Comparison of ENCODE assay signal across 7 mouse cellular contexts in genomic region chr8:79488861-79489260, GRCm38 (mm10).
DNase-seq lines count a peak whose midpoint lies in the region; ATAC-seq lines count a peak whose summit lies in the region.

No protein-coding gene starts in this region.

- H3K27me3 ChIP-seq in kidney, embryonic 14.5 days (ENCODE audit: control insufficient read depth, insufficient read depth, low read length), result no peaks in the 10 kb centered on the region

- H3K4me2 ChIP-seq in kidney, embryonic 14.5 days (replicated peaks; ENCODE audit: low read depth, low read length), result no peak overlapping the region

- no peaks in the 10 kb centered on the region for H3K9me3 ChIP-seq in kidney, embryonic 14.5 days (ENCODE audit: control insufficient read depth, low read length)

- 81% methylated on average over 2 of the region's 2 CpGs for WGBS in kidney, embryonic 14.5 days

- no peaks in the 10 kb centered on the region for H3K36me3 ChIP-seq in kidney, embryonic 14.5 days (ENCODE audit: control insufficient read depth, insufficient read depth, low read length)

- no peak overlapping the region for H3K9ac ChIP-seq in kidney, embryonic 14.5 days (ENCODE audit: low read depth, low read length)

- peak; percentile 12 for DNase-seq in kidney, adult 11 months
- DNase-seq in 3T3-L1 (ENCODE audit: low read depth, low spot score) (peak; percentile 22), 416B (ENCODE audit: low read depth) (peak; percentile 59)
- peak; percentile 32 for DNase-seq in induced T-regulatory cell, adult 2 months (ENCODE audit: low read depth)
- peak; percentile 25 to 37 for DNase-seq in thymus, postnatal 36 days
- DNase-seq in spleen, postnatal 4 days (ENCODE audit: low spot score in 2 of 2), result no peak

- H3K4me3 ChIP-seq in kidney, embryonic 14.5 days (ENCODE audit: low read length), result no peak overlapping the region

- no peak for ATAC-seq in kidney, embryonic 14.5 days (ENCODE audit: low FRiP score, low TSS enrichment)

- no peak overlapping the region for H3K27ac ChIP-seq in kidney, embryonic 14.5 days (ENCODE audit: low read depth, low read length)

- no peaks in the 10 kb centered on the region for H3K4me1 ChIP-seq in kidney, embryonic 14.5 days (ENCODE audit: control insufficient read depth, insufficient read depth, low read length)

Comparison
In these comparisons a context has a peak if more than half of its experiments do, and no peak if none do; other contexts are left out.
1. DNase-seq: peak in kidney, adult 11 months (single experiment), 3T3-L1 (single experiment), 416B (single experiment), induced T-regulatory cell, adult 2 months (single experiment) and thymus, postnatal 36 days (2 of 2); none in spleen, postnatal 4 days (0 of 2).